Mouse (Mus musculus) erythroblast, embryonic 14.5 days (primary cell): Measurements from ENCODE around the gene Cetn4.

Experiments
- GATA1 ChIP-seq: IDR thresholded peaks from 2 replicates; pipeline ENCODE4 v1.6.1; 2012; ENCODE audit warnings: low read length, inconsistent platforms, mixed read lengths
- TAL1 ChIP-seq: IDR thresholded peaks from 3 replicates; pipeline ENCODE4 v1.6.1; 2012; ENCODE audit warnings: low read length, inconsistent platforms, mixed read lengths

DNA sequence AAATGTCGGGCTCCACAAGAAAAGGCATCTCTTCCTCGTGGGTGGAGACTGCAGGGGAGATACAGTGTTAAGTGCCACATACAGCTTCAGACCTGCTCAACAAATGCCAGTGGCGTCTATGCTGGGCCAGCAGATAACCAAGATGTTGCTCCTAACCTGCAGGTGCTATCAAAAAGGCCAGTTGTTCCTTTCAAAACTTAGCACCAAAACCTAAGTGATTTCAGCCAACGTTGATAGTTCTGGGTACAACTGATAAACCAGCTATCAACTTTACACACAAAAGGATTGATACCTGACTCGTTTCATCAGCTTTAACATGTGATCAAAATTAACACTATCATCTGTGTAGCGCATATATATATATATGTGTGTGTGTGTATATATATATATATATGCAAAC is 37.8 kb downstream of the Cetn4 start:
- no peak for TF ChIP-seq GATA1
- TF ChIP-seq TAL1, result no peak
